Mouse (Mus musculus) activated CD4-positive, CD25-positive, alpha-beta regulatory T cell (primary cell): ENCODE measurements around the gene BC030870. TPM values are rescaled to one million over a fixed set of nuclear protein-coding genes. Genes with fewer than 3 reads are reported as not detected.

ENCODE experiments used
- polyA plus RNA-seq, 2 experiments: library from polyadenylated mRNA; unstranded; fragments of 100-300 nt; shearing (Covaris generic); gene quantifications; one replicate each; pipeline ENCODE4 v1.2.1; 2017

BC030870 gene
- under 1 TPM in 1 of 2 experiments, not detected in 1; 0.34 TPM for polyA plus RNA-seq

GRCm38 (mm10) chr8:65129199-65129788 lies at the start of gene BC030870:
Gene BC030870 (minus strand): TSS chr8:65129563.

GRCm38 (mm10) chr8:65074733-65075132 lies 54.6 kb downstream of the BC030870 start, which contains the start of gene Gm10663:
Gene Gm10663 (plus strand): TSS chr8:65075033.

GRCm38 (mm10) chr8:65037117-65037533 lies 92.2 kb downstream of the BC030870 start, which contains the start of gene Apela:
Gene Apela (minus strand): TSS chr8:65037336.

Other genes starting within 250 kb of the BC030870 start
- 100 to 1,000 TPM in 1 of 2 experiments, 10 to 100 TPM in 1; 90.2 to 121 TPM for gene Tmem192, start 182.4 kb downstream of the BC030870 start, polyA plus RNA-seq
- under 1 TPM in 1 of 2 experiments, not detected in 1; 0.66 TPM for gene Trim75, start 141.7 kb downstream of the BC030870 start, polyA plus RNA-seq
- gene Trim61, start 111.0 kb downstream of the BC030870 start, polyA plus RNA-seq: not detected
- not detected for gene Trim60, start 111.0 kb downstream of the BC030870 start, polyA plus RNA-seq
- not detected for gene Apela, start 92.2 kb downstream of the BC030870 start, polyA plus RNA-seq
- gene Gm10663, start 54.5 kb downstream of the BC030870 start, polyA plus RNA-seq: not detected